ENCODE assay signal across 11 mouse cellular contexts in the genomic region with DNA sequence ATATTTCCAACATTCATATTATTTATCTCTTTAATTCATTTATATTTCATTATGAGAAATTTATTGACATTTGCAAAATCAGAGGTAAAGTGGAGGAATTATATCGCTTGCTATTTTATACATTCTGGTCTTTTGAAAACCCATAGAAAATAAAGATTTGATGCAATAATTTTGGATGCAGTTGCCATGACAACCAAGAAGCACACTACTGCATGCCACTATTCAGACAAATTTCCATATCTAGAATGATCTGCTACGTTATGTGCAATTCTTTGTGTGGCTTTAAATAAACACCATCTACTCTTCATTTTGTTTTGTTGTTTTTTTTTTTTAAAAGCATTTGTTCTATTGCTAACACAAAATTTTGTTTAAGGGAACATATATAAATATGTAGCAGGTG.
"Had no signal": no experiment of that assay in that cellular context is flagged by ENCODE, and none has a peak within 500 bp of the region (broad histone marks: within the 10 kb centered on the region; RNA-seq: fewer than 3 reads in every experiment).

No protein-coding gene starts in this region.

- H3K4me1 ChIP-seq: limb, embryonic 12.5 days; liver, embryonic 13.5 days; neural tube, embryonic 12.5 days had no signal

- H3K9me3 ChIP-seq: limb, embryonic 12.5 days; liver, embryonic 13.5 days; neural tube, embryonic 12.5 days had no signal

- H3K27me3 ChIP-seq: limb, embryonic 12.5 days; liver, embryonic 13.5 days; neural tube, embryonic 12.5 days had no signal

- H3K9ac ChIP-seq: limb, embryonic 12.5 days; liver, embryonic 13.5 days; neural tube, embryonic 12.5 days had no signal

- H3K4me3 ChIP-seq: layer of hippocampus, adult 2 months; limb, embryonic 12.5 days; liver, embryonic 13.5 days; neural tube, embryonic 12.5 days had no signal

- H3K4me2 ChIP-seq: limb, embryonic 12.5 days; liver, embryonic 13.5 days; neural tube, embryonic 12.5 days had no signal

- H3K36me3 ChIP-seq: limb, embryonic 12.5 days; liver, embryonic 13.5 days; neural tube, embryonic 12.5 days had no signal

- H3K27ac ChIP-seq: layer of hippocampus, adult 2 months; limb, embryonic 12.5 days; liver, embryonic 13.5 days; neural tube, embryonic 12.5 days had no signal

- DNase-seq: kidney, adult 18-20 months; kidney, postnatal 10 days; kidney, postnatal 4 days; liver; liver, embryonic 13.5 days; lung, adult 18-20 months; right cerebral cortex, postnatal 14 days; thymus, postnatal 4 days had no signal
